ENCODE assay signal across 8 mouse cellular contexts in genomic region chr7:122020273-122020666, GRCm38 (mm10). TPM values are rescaled to one million over a fixed set of nuclear protein-coding genes. Genes with fewer than 3 reads are reported as not detected.
DNase-seq lines count a peak whose midpoint lies in the region; ATAC-seq and TF ChIP-seq lines count a peak whose summit lies in the region.

No protein-coding gene starts in this region.

- no peak for TF ChIP-seq POLR2A in bone marrow macrophage, adult 2 months (IDR thresholded peaks at IDR 0.05; ENCODE audit: borderline replicate concordance, low read depth, low read length)

- WGBS in kidney, embryonic 15.5 days: 3% methylated on average over 6 of the region's 6 CpGs
- 3% methylated on average over 6 of the region's 6 CpGs for WGBS in heart, embryonic 16.5 days
- 5% methylated on average over 6 of the region's 6 CpGs for WGBS in liver, embryonic 14.5 days (ENCODE audit: insufficient replicate concordance)
- WGBS in stomach, embryonic 15.5 days: 2% methylated on average over 6 of the region's 6 CpGs

- no peak for DNase-seq in kidney, postnatal 14 days
- DNase-seq in liver, embryonic 14.5 days (ENCODE audit: low read depth in 3 of 3, low spot score in 3 of 3): no peak
- no peak for DNase-seq in ovary, postnatal 36 days (ENCODE audit: low spot score)
- DNase-seq in layer of hippocampus, postnatal 10 days (ENCODE audit: low spot score in 2 of 2): no peak

- ATAC-seq in kidney, embryonic 15.5 days (replicated peaks; ENCODE audit: low FRiP score): peak; percentile 10
- ATAC-seq in heart, embryonic 16.5 days (replicated peaks; ENCODE audit: extremely low read depth, insufficient read depth, low FRiP score): peak; percentile 8; the same call in 1 of the 2 replicates
- ATAC-seq in liver, embryonic 14.5 days (ENCODE audit: insufficient read depth): peak; percentile 27; the same call in 1 of the 2 replicates
- ATAC-seq in stomach, embryonic 15.5 days (ENCODE audit: insufficient read depth, low FRiP score, low read depth): peak; percentile 10; the same call in 1 of the 2 replicates

- H3K9me3 ChIP-seq in kidney, embryonic 15.5 days (replicated peaks): no peaks in the 10 kb centered on the region
- no peaks in the 10 kb centered on the region for H3K9me3 ChIP-seq in heart, embryonic 16.5 days (replicated peaks; ENCODE audit: control insufficient read depth, low read length)
- no peaks in the 10 kb centered on the region for H3K9me3 ChIP-seq in liver, embryonic 14.5 days (ENCODE audit: control insufficient read depth, low read length)
- H3K9me3 ChIP-seq in stomach, embryonic 15.5 days: no peaks in the 10 kb centered on the region

- peak overlapping the region; percentile 71 for H3K9ac ChIP-seq in kidney, embryonic 15.5 days
- peak overlapping the region; percentile 82 for H3K9ac ChIP-seq in heart, embryonic 16.5 days (ENCODE audit: low read length)
- peak overlapping the region; percentile 75 for H3K9ac ChIP-seq in liver, embryonic 14.5 days (replicated peaks)
- peak overlapping the region; percentile 69 for H3K9ac ChIP-seq in stomach, embryonic 15.5 days

- peak overlapping the region; percentile 91 for H3K27ac ChIP-seq in kidney, embryonic 15.5 days
- no peak overlapping the region for H3K27ac ChIP-seq in bone marrow macrophage, adult 2 months (ENCODE audit: insufficient read depth, low read depth, low read length)
- H3K27ac ChIP-seq in heart, embryonic 16.5 days (ENCODE audit: low read length): peak overlapping the region; percentile 85
- H3K27ac ChIP-seq in liver, embryonic 14.5 days: peak overlapping the region; percentile 49
- H3K27ac ChIP-seq in stomach, embryonic 15.5 days: peak overlapping the region; percentile 85

- 0 out of 2 replicates have a peak, but pooled peaks cover 4% of the 10 kb centered on the region for H3K36me3 ChIP-seq in kidney, embryonic 15.5 days
- H3K36me3 ChIP-seq in heart, embryonic 16.5 days (ENCODE audit: control insufficient read depth, insufficient read depth): no peaks in the 10 kb centered on the region; the same call in 1 of the 2 replicates
- H3K36me3 ChIP-seq in liver, embryonic 14.5 days (replicated peaks; ENCODE audit: control insufficient read depth, insufficient read depth, low read depth): no peaks in the 10 kb centered on the region
- no peaks in the 10 kb centered on the region for H3K36me3 ChIP-seq in stomach, embryonic 15.5 days

- TF ChIP-seq EP300 in liver, embryonic 14.5 days (IDR thresholded peaks at IDR 0.05; ENCODE audit: low read depth): no peak

- H3K4me2 ChIP-seq in kidney, embryonic 15.5 days: peak overlapping the region; percentile 86
- H3K4me2 ChIP-seq in heart, embryonic 16.5 days (ENCODE audit: low read depth, low read length): peak overlapping the region; percentile 74
- H3K4me2 ChIP-seq in liver, embryonic 14.5 days (ENCODE audit: low read depth): peak overlapping the region; percentile 83
- peak overlapping the region; percentile 67 for H3K4me2 ChIP-seq in stomach, embryonic 15.5 days

- peak overlapping the region; percentile 81 for H3K4me3 ChIP-seq in kidney, embryonic 15.5 days (replicated peaks)
- peak overlapping the region; percentile 93 for H3K4me3 ChIP-seq in bone marrow macrophage, adult 2 months (ENCODE audit: insufficient read depth, low read length)
- H3K4me3 ChIP-seq in heart, embryonic 16.5 days (ENCODE audit: low read length): peak overlapping the region; percentile 68
- peak overlapping the region; percentile 67 to 71 for H3K4me3 ChIP-seq in liver, embryonic 14.5 days (ENCODE audit: insufficient read depth in 1 of 2, low read depth in 2 of 2, low read length in 2 of 2)
- peak overlapping the region; percentile 80 for H3K4me3 ChIP-seq in stomach, embryonic 15.5 days (replicated peaks)

- TF ChIP-seq CTCF in bone marrow macrophage, adult 2 months (IDR thresholded peaks at IDR 0.05; ENCODE audit: low read depth, low read length): no peak
- no peak for TF ChIP-seq CTCF in liver, embryonic 14.5 days (IDR thresholded peaks at IDR 0.05; ENCODE audit: low read depth)

- peaks cover 49% of the 10 kb centered on the region for H3K4me1 ChIP-seq in kidney, embryonic 15.5 days
- H3K4me1 ChIP-seq in bone marrow macrophage, adult 2 months (ENCODE audit: control insufficient read depth, insufficient read depth, low read length): peaks cover 34% of the 10 kb centered on the region
- peaks cover 30% of the 10 kb centered on the region for H3K4me1 ChIP-seq in heart, embryonic 16.5 days (ENCODE audit: control insufficient read depth, insufficient read depth, low read length)
- H3K4me1 ChIP-seq in liver, embryonic 14.5 days (replicated peaks; ENCODE audit: control insufficient read depth in 2 of 2, insufficient read depth in 2 of 2, low read length in 1 of 2): peaks cover 38 to 52% of the 10 kb centered on the region in 2 experiments
- peaks cover 36% of the 10 kb centered on the region for H3K4me1 ChIP-seq in stomach, embryonic 15.5 days

- no peaks in the 10 kb centered on the region for H3K27me3 ChIP-seq in kidney, embryonic 15.5 days
- no peaks in the 10 kb centered on the region for H3K27me3 ChIP-seq in heart, embryonic 16.5 days (ENCODE audit: control insufficient read depth, insufficient read depth, low read length)
- H3K27me3 ChIP-seq in liver, embryonic 14.5 days (ENCODE audit: control insufficient read depth, insufficient read depth, low read length): no peaks in the 10 kb centered on the region
- no peaks in the 10 kb centered on the region for H3K27me3 ChIP-seq in stomach, embryonic 15.5 days (replicated peaks)

RNA-seq across cellular contexts. Expression of gene Gga2, which starts 0.8 kb away (rescaled TPM):
- 89.4 and 95.4 TPM in 2 replicates for polyA plus RNA-seq in kidney, embryonic 15.5 days (2015; fragmentation: Nextera tagmentation; extraction: Ambion mirVana)
- 28.4 and 30.2 TPM in 2 replicates for polyA plus RNA-seq in bone marrow macrophage, adult 2 months (2012; ENCODE audit: insufficient read depth, insufficient read length, missing spikeins)
- 79.0 and 87.5 TPM in 2 replicates for polyA plus RNA-seq in heart, embryonic 16.5 days (2015; fragmentation: Nextera tagmentation; extraction: Ambion mirVana)
- 21.9 and 23.5 TPM in 2 replicates for polyA plus RNA-seq in liver, embryonic 14.5 days (2012; rRNA removed)
- 18.2 and 21.4 TPM in 2 replicates for polyA plus RNA-seq in liver, embryonic 14.5 days (2014; fragmentation: Nextera tagmentation; extraction: Ambion mirVana)
- 87.9 and 107 TPM in 2 replicates for polyA plus RNA-seq in stomach, embryonic 15.5 days (2015; fragmentation: Nextera tagmentation; extraction: Ambion mirVana)
- total RNA-seq in layer of hippocampus, postnatal 10 days (2021): 10 to 100 TPM; 34.1 to 36.0 TPM

RNA-seq across cellular contexts. Expression of gene Cog7, which starts 38.8 kb away (rescaled TPM):
- polyA plus RNA-seq in kidney, embryonic 15.5 days (2015; fragmentation: Nextera tagmentation; extraction: Ambion mirVana): 29.1 and 29.5 TPM in 2 replicates
- 20.4 and 25.3 TPM in 2 replicates for polyA plus RNA-seq in bone marrow macrophage, adult 2 months (2012; ENCODE audit: insufficient read depth, insufficient read length, missing spikeins)
- polyA plus RNA-seq in heart, embryonic 16.5 days (2015; fragmentation: Nextera tagmentation; extraction: Ambion mirVana): 17.9 and 19.9 TPM in 2 replicates
- 5.6 and 7.2 TPM in 2 replicates for polyA plus RNA-seq in liver, embryonic 14.5 days (2012; rRNA removed)
- 4.7 and 4.8 TPM in 2 replicates for polyA plus RNA-seq in liver, embryonic 14.5 days (2014; fragmentation: Nextera tagmentation; extraction: Ambion mirVana)
- 21.2 and 25.0 TPM in 2 replicates for polyA plus RNA-seq in stomach, embryonic 15.5 days (2015; fragmentation: Nextera tagmentation; extraction: Ambion mirVana)
- total RNA-seq in layer of hippocampus, postnatal 10 days (2021): 10 to 100 TPM; 33.7 to 34.6 TPM

RNA-seq across cellular contexts. Expression of gene Ubfd1, which starts 46.7 kb away (rescaled TPM):
- 65.3 and 66.2 TPM in 2 replicates for polyA plus RNA-seq in kidney, embryonic 15.5 days (2015; fragmentation: Nextera tagmentation; extraction: Ambion mirVana)
- polyA plus RNA-seq in bone marrow macrophage, adult 2 months (2012; ENCODE audit: insufficient read depth, insufficient read length, missing spikeins): 27.9 and 29.7 TPM in 2 replicates
- 43.1 and 44.5 TPM in 2 replicates for polyA plus RNA-seq in heart, embryonic 16.5 days (2015; fragmentation: Nextera tagmentation; extraction: Ambion mirVana)
- polyA plus RNA-seq in liver, embryonic 14.5 days (2012; rRNA removed): 11.3 and 11.7 TPM in 2 replicates
- 16.9 and 20.5 TPM in 2 replicates for polyA plus RNA-seq in liver, embryonic 14.5 days (2014; fragmentation: Nextera tagmentation; extraction: Ambion mirVana)
- 60.2 and 63.2 TPM in 2 replicates for polyA plus RNA-seq in stomach, embryonic 15.5 days (2015; fragmentation: Nextera tagmentation; extraction: Ambion mirVana)
- 10 to 100 TPM; 71.6 to 71.8 TPM for total RNA-seq in layer of hippocampus, postnatal 10 days (2021)

RNA-seq across cellular contexts. Expression of gene Ears2, which starts 46.8 kb away (rescaled TPM):
- polyA plus RNA-seq in kidney, embryonic 15.5 days (2015; fragmentation: Nextera tagmentation; extraction: Ambion mirVana): 18.6 TPM in 2 replicates
- 1.5 and 2.1 TPM in 2 replicates for polyA plus RNA-seq in bone marrow macrophage, adult 2 months (2012; ENCODE audit: insufficient read depth, insufficient read length, missing spikeins)
- polyA plus RNA-seq in heart, embryonic 16.5 days (2015; fragmentation: Nextera tagmentation; extraction: Ambion mirVana): 40.4 and 41.9 TPM in 2 replicates
- polyA plus RNA-seq in liver, embryonic 14.5 days (2012; rRNA removed): 3.7 and 4.0 TPM in 2 replicates
- polyA plus RNA-seq in liver, embryonic 14.5 days (2014; fragmentation: Nextera tagmentation; extraction: Ambion mirVana): 6.9 and 7.9 TPM in 2 replicates
- 17.5 and 18.4 TPM in 2 replicates for polyA plus RNA-seq in stomach, embryonic 15.5 days (2015; fragmentation: Nextera tagmentation; extraction: Ambion mirVana)
- total RNA-seq in layer of hippocampus, postnatal 10 days (2021): 1 to 10 TPM; 7.7 to 8.4 TPM
